Mouse (Mus musculus) C2C12 (cell line): ENCODE data around the gene Tctex1d4.

ENCODE experiments used
- CTCF ChIP-seq: IDR thresholded peaks from one replicate; pipeline ENCODE4 v1.5.1; 2011; ENCODE audit not compliant: control insufficient read depth, insufficient read depth, insufficient read length
- FOSL1 ChIP-seq: IDR thresholded peaks from one replicate; pipeline ENCODE4 v1.8.0; 2011; ENCODE audit warnings: mild to moderate bottlenecking, low read length; ENCODE audit not compliant: poor library complexity, insufficient read depth, severe bottlenecking
- MYOD1 ChIP-seq: IDR thresholded peaks from one replicate; pipeline ENCODE4 v1.6.1; 2011; ENCODE audit warnings: low read depth; ENCODE audit not compliant: control insufficient read depth, insufficient read length
- USF1 ChIP-seq: IDR thresholded peaks from one replicate; pipeline ENCODE4 v1.6.1; 2011; ENCODE audit warnings: low read depth, mild to moderate bottlenecking, control low read depth, moderate library complexity

DNA sequence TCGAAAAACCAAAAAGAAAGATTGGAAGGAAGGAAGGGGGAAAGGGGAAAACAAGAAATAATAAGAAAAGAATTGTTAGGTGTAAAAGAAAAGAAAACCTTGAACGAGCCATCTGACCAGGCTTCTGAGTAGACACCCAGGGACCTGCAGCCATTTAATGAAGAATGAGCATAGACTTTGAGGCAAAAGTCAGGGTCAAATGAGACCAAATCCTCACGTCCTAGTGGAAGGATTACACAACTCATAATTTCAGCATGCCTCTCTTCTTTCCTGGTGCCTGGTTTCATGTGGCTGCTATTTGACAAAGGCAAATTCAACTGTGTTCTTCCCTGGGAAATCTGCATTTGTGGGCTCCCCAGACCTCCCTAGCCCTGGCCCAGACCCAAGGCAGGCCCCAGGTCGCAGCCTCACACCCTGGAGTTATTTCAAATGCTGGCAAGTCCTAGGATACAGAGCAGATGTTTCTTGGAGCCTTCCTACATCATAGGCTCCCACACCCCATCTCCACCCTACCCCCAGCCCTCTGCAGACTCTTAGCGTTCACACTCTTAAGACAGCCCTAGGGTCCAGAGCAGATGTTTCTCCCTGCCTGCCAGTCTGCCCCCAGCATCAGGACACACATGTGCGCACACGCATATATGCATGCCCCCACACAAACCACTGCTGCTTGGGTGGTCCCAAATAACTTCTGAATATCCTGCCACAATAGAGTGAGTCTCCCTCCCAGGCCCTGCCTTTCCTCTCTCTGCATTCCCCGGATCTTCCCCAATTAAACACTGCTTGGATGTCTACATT, 28.4 kb upstream of the Tctex1d4 start:
- TF ChIP-seq MYOD1: no peak
- TF ChIP-seq CTCF: no peak
- TF ChIP-seq FOSL1: no peak
- no peak for TF ChIP-seq USF1
